15 mouse cellular contexts compared by ENCODE assay signal in genomic region chr2:29844661-29845060, GRCm38 (mm10). TPM values are rescaled to one million over a fixed set of nuclear protein-coding genes. Genes with fewer than 3 reads are reported as not detected.
DNase-seq lines count a peak whose midpoint lies in the region; ATAC-seq lines count a peak whose summit lies in the region.
"Had no signal": no experiment of that assay in that cellular context is flagged by ENCODE, and none has a peak within 500 bp of the region (broad histone marks: within the 10 kb centered on the region; RNA-seq: fewer than 3 reads in every experiment).

No protein-coding gene starts in this region.

- no peak for ATAC-seq in kidney, embryonic 15.5 days (replicated peaks; ENCODE audit: low FRiP score)
- ATAC-seq in hindbrain, embryonic 13.5 days (ENCODE audit: low FRiP score): no peak
- no peak for ATAC-seq in midbrain, embryonic 14.5 days (ENCODE audit: low FRiP score, low TSS enrichment)
- ATAC-seq in erythroid progenitor cell, adult 5-6 weeks (replicated peaks; ENCODE audit: low FRiP score, poor library complexity, severe bottlenecking): no peak
- no peak for ATAC-seq in megakaryocyte-erythroid progenitor cell, adult 5-6 weeks (replicated peaks; ENCODE audit: low FRiP score, low TSS enrichment, poor library complexity, severe bottlenecking)

- peak overlapping the region; percentile 65; the same call in 1 of the 2 replicates for H3K4me2 ChIP-seq in kidney, embryonic 15.5 days
- peak overlapping the region; percentile 77 for H3K4me2 ChIP-seq in hindbrain, embryonic 13.5 days
- H3K4me2 ChIP-seq in midbrain, embryonic 14.5 days (ENCODE audit: low read length): peak overlapping the region; percentile 83
- H3K4me2 ChIP-seq: liver, embryonic 15.5 days; stomach, embryonic 15.5 days had no signal

- no peak overlapping the region for H3K27ac ChIP-seq in kidney, embryonic 15.5 days
- peak overlapping the region; percentile 97 for H3K27ac ChIP-seq in hindbrain, embryonic 13.5 days
- peak overlapping the region; percentile 96 for H3K27ac ChIP-seq in midbrain, embryonic 14.5 days (replicated peaks; ENCODE audit: low read depth, low read length)
- H3K27ac ChIP-seq: kidney, postnatal 0 days; limb, embryonic 12.5 days; liver, embryonic 15.5 days; stomach, embryonic 15.5 days had no signal

- H3K4me1 ChIP-seq in kidney, embryonic 15.5 days: peaks cover 18% of the 10 kb centered on the region
- peaks cover 82% of the 10 kb centered on the region for H3K4me1 ChIP-seq in hindbrain, embryonic 13.5 days (replicated peaks)
- peaks cover 46% of the 10 kb centered on the region for H3K4me1 ChIP-seq in midbrain, embryonic 14.5 days (ENCODE audit: control insufficient read depth, insufficient read depth, low read length)

- H3K9ac ChIP-seq in kidney, embryonic 15.5 days: no peak overlapping the region
- H3K9ac ChIP-seq in hindbrain, embryonic 13.5 days: peak overlapping the region; percentile 97
- H3K9ac ChIP-seq in midbrain, embryonic 14.5 days (replicated peaks; ENCODE audit: low read length): peak overlapping the region; percentile 97
- H3K9ac ChIP-seq: limb, embryonic 12.5 days; liver, embryonic 15.5 days; stomach, embryonic 15.5 days had no signal

- no peaks in the 10 kb centered on the region for H3K9me3 ChIP-seq in kidney, embryonic 15.5 days (replicated peaks)
- no peaks in the 10 kb centered on the region for H3K9me3 ChIP-seq in hindbrain, embryonic 13.5 days
- H3K9me3 ChIP-seq in midbrain, embryonic 14.5 days (ENCODE audit: control insufficient read depth, low read length): no peaks in the 10 kb centered on the region
- H3K9me3 ChIP-seq: limb, embryonic 12.5 days; liver, embryonic 15.5 days; stomach, embryonic 15.5 days had no signal

- WGBS in kidney, embryonic 15.5 days: 20% methylated on average over 3 of the region's 3 CpGs
- 4% methylated on average over 3 of the region's 3 CpGs for WGBS in hindbrain, embryonic 13.5 days
- WGBS in midbrain, embryonic 14.5 days: 4% methylated on average over 3 of the region's 3 CpGs

- no peak for DNase-seq in kidney, adult 8-10 months
- no peak for DNase-seq in midbrain, embryonic 14.5 days
- no peak for DNase-seq in cerebellum, adult 11-12 months
- DNase-seq in right cerebral cortex, postnatal 14 days: no peak
- DNase-seq: adrenal gland, adult 8-10 months; cerebellum, adult 9-11 months; thymus, postnatal 14 days had no signal

- H3K27me3 ChIP-seq in kidney, embryonic 15.5 days: peaks cover 66% of the 10 kb centered on the region
- H3K27me3 ChIP-seq in hindbrain, embryonic 13.5 days: no peaks in the 10 kb centered on the region
- no peaks in the 10 kb centered on the region for H3K27me3 ChIP-seq in midbrain, embryonic 14.5 days (ENCODE audit: control insufficient read depth, insufficient read depth, low read length)

- H3K36me3 ChIP-seq in kidney, embryonic 15.5 days: peaks cover 44% of the 10 kb centered on the region
- H3K36me3 ChIP-seq in hindbrain, embryonic 13.5 days: peaks cover 15% of the 10 kb centered on the region
- peaks cover 16% of the 10 kb centered on the region for H3K36me3 ChIP-seq in midbrain, embryonic 14.5 days (ENCODE audit: control insufficient read depth, insufficient read depth, low read length)

- H3K4me3 ChIP-seq in kidney, embryonic 15.5 days (replicated peaks): no peak overlapping the region
- H3K4me3 ChIP-seq in hindbrain, embryonic 13.5 days: peak overlapping the region; percentile 80
- H3K4me3 ChIP-seq in midbrain, embryonic 14.5 days (replicated peaks; ENCODE audit: low read depth, low read length): peak overlapping the region; percentile 82
- H3K4me3 ChIP-seq: liver, embryonic 15.5 days; stomach, embryonic 15.5 days had no signal

RNA-seq across cellular contexts. Expression of gene Cercam, which starts 24.3 kb away (rescaled TPM):
- 19.4 and 21.5 TPM in 2 replicates for polyA plus RNA-seq in kidney, embryonic 15.5 days (2015; fragmentation: Nextera tagmentation; extraction: Ambion mirVana)
- polyA plus RNA-seq in hindbrain, embryonic 13.5 days (2015; fragmentation: Nextera tagmentation; extraction: Ambion mirVana): 23.8 and 24.9 TPM in 2 replicates
- 10.9 and 13.2 TPM in 2 replicates for polyA plus RNA-seq in midbrain, embryonic 14.5 days (2014; fragmentation: Nextera tagmentation; extraction: Ambion mirVana)
- total RNA-seq in erythroid progenitor cell, adult 5-6 weeks (2015; ENCODE audit: low replicate concordance): 44.9 and 66.3 TPM in 2 replicates
- total RNA-seq in erythroid progenitor cell, adult 5-6 weeks (2017; ENCODE audit: low replicate concordance): 36.4 and 48.1 TPM in 2 replicates
- total RNA-seq in megakaryocyte-erythroid progenitor cell, adult 5-6 weeks (2014; fragmentation: Nextera tagmentation): 46.4 and 54.8 TPM in 2 replicates
- total RNA-seq in megakaryocyte-erythroid progenitor cell, adult 5-6 weeks (2017): 13.8 and 22.0 TPM in 2 replicates

RNA-seq across cellular contexts. Expression of gene Urm1, which starts 24.8 kb away (rescaled TPM):
- 30.0 and 30.1 TPM in 2 replicates for polyA plus RNA-seq in kidney, embryonic 15.5 days (2015; fragmentation: Nextera tagmentation; extraction: Ambion mirVana)
- 23.5 and 26.8 TPM in 2 replicates for polyA plus RNA-seq in hindbrain, embryonic 13.5 days (2015; fragmentation: Nextera tagmentation; extraction: Ambion mirVana)
- polyA plus RNA-seq in midbrain, embryonic 14.5 days (2014; fragmentation: Nextera tagmentation; extraction: Ambion mirVana): 22.4 and 28.0 TPM in 2 replicates
- 13.7 and 26.8 TPM in 2 replicates for total RNA-seq in erythroid progenitor cell, adult 5-6 weeks (2015; ENCODE audit: low replicate concordance)
- total RNA-seq in erythroid progenitor cell, adult 5-6 weeks (2017; ENCODE audit: low replicate concordance): 4.5 and 4.6 TPM in 2 replicates
- 14.4 and 32.5 TPM in 2 replicates for total RNA-seq in megakaryocyte-erythroid progenitor cell, adult 5-6 weeks (2014; fragmentation: Nextera tagmentation)
- total RNA-seq in megakaryocyte-erythroid progenitor cell, adult 5-6 weeks (2017): 15.8 and 24.9 TPM in 2 replicates

RNA-seq across cellular contexts. Expression of gene Slc27a4, which starts 42.2 kb away (rescaled TPM):
- polyA plus RNA-seq in kidney, embryonic 15.5 days (2015; fragmentation: Nextera tagmentation; extraction: Ambion mirVana): 15.6 and 16.4 TPM in 2 replicates
- polyA plus RNA-seq in hindbrain, embryonic 13.5 days (2015; fragmentation: Nextera tagmentation; extraction: Ambion mirVana): 32.6 and 33.4 TPM in 2 replicates
- 36.1 and 40.0 TPM in 2 replicates for polyA plus RNA-seq in midbrain, embryonic 14.5 days (2014; fragmentation: Nextera tagmentation; extraction: Ambion mirVana)
- total RNA-seq in erythroid progenitor cell, adult 5-6 weeks (2015; ENCODE audit: low replicate concordance): 2.5 and 4.6 TPM in 2 replicates
- 1.4 and 2.0 TPM in 2 replicates for total RNA-seq in erythroid progenitor cell, adult 5-6 weeks (2017; ENCODE audit: low replicate concordance)
- total RNA-seq in megakaryocyte-erythroid progenitor cell, adult 5-6 weeks (2014; fragmentation: Nextera tagmentation): 3.6 and 5.5 TPM in 2 replicates
- 2.1 and 3.3 TPM in 2 replicates for total RNA-seq in megakaryocyte-erythroid progenitor cell, adult 5-6 weeks (2017)

RNA-seq across cellular contexts. Expression of gene Odf2, which starts 44.4 kb away (rescaled TPM):
- polyA plus RNA-seq in kidney, embryonic 15.5 days (2015; fragmentation: Nextera tagmentation; extraction: Ambion mirVana): 72.9 and 81.5 TPM in 2 replicates
- polyA plus RNA-seq in hindbrain, embryonic 13.5 days (2015; fragmentation: Nextera tagmentation; extraction: Ambion mirVana): 70.3 and 78.3 TPM in 2 replicates
- 47.1 and 60.3 TPM in 2 replicates for polyA plus RNA-seq in midbrain, embryonic 14.5 days (2014; fragmentation: Nextera tagmentation; extraction: Ambion mirVana)
- 168 and 212 TPM in 2 replicates for total RNA-seq in erythroid progenitor cell, adult 5-6 weeks (2015; ENCODE audit: low replicate concordance)
- total RNA-seq in erythroid progenitor cell, adult 5-6 weeks (2017; ENCODE audit: low replicate concordance): 352 and 377 TPM in 2 replicates
- total RNA-seq in megakaryocyte-erythroid progenitor cell, adult 5-6 weeks (2014; fragmentation: Nextera tagmentation): 78.3 and 82.5 TPM in 2 replicates
- 70.1 and 83.6 TPM in 2 replicates for total RNA-seq in megakaryocyte-erythroid progenitor cell, adult 5-6 weeks (2017)

RNA-seq across cellular contexts. Expression of gene Trub2, which starts 56.4 kb away (rescaled TPM):
- 37.6 and 41.8 TPM in 2 replicates for polyA plus RNA-seq in kidney, embryonic 15.5 days (2015; fragmentation: Nextera tagmentation; extraction: Ambion mirVana)
- 40.0 and 43.0 TPM in 2 replicates for polyA plus RNA-seq in hindbrain, embryonic 13.5 days (2015; fragmentation: Nextera tagmentation; extraction: Ambion mirVana)
- 28.0 and 28.8 TPM in 2 replicates for polyA plus RNA-seq in midbrain, embryonic 14.5 days (2014; fragmentation: Nextera tagmentation; extraction: Ambion mirVana)
- total RNA-seq in erythroid progenitor cell, adult 5-6 weeks (2015; ENCODE audit: low replicate concordance): 10.8 and 14.7 TPM in 2 replicates
- 17.4 and 27.7 TPM in 2 replicates for total RNA-seq in erythroid progenitor cell, adult 5-6 weeks (2017; ENCODE audit: low replicate concordance)
- total RNA-seq in megakaryocyte-erythroid progenitor cell, adult 5-6 weeks (2014; fragmentation: Nextera tagmentation): 36.2 and 44.9 TPM in 2 replicates
- total RNA-seq in megakaryocyte-erythroid progenitor cell, adult 5-6 weeks (2017): 28.5 and 65.2 TPM in 2 replicates
